Mouse (Mus musculus) liver, embryonic 14.5 days (tissue): ENCODE measurements at regions not wholly inside any gene's neighbourhood (a gene's known extent, or its start where the extent isn't known, plus 50 kb on each side); places are given as distances from the start of the nearest gene placed in this dataset.

Experiments
- ATAC-seq: fragments of 200-750 bp; cut with Nextera tagmentation; 2 replicates; pipeline ENCODE4 v1.8.0; 2017; ENCODE audit warnings: moderate number of reproducible peaks, mild to moderate bottlenecking, moderate library complexity; ENCODE audit not compliant: insufficient read depth
- DNase-seq, 3 experiments: peaks; one replicate each; pipeline ENCODE4 v3.0.0-alpha.2; 2012 to 2013; ENCODE audit warnings: low read depth in 3 of 3, low spot score in 3 of 3
- H3K27ac ChIP-seq: fragments of 300-500 bp; sonication (generic); 2 replicates; pipeline ENCODE4 v1.5.1; 2014; ENCODE audit warnings: moderate library complexity, mild to moderate bottlenecking, control low read depth, inconsistent platforms
- H3K27me3 ChIP-seq: fragments of 300-500 bp; sonication (generic); 2 replicates; pipeline ENCODE4 v1.6.1; 2014; ENCODE audit warnings: mild to moderate bottlenecking, low read length, moderate library complexity; ENCODE audit not compliant: control insufficient read depth, insufficient read depth
- H3K36me3 ChIP-seq: fragments of 300-500 bp; sonication (generic); replicated peaks from 2 replicates; pipeline ENCODE4 v1.6.1; 2014; ENCODE audit warnings: low read depth; ENCODE audit not compliant: control insufficient read depth, insufficient read depth
- H3K4me1 ChIP-seq, 2 experiments: fragments of 200-500 bp in 1 of 2; fragments of 300-500 bp in 1 of 2; sonication (generic) in 1 of 2; replicated peaks; 2 replicates each; pipeline ENCODE4 v1.6.1; 2012 to 2014; ENCODE audit warnings: antibody characterized with exemption in 1 of 2, inconsistent platforms in 1 of 2, low read length in 1 of 2; ENCODE audit not compliant: control insufficient read depth in 2 of 2, insufficient read depth in 2 of 2
- H3K4me2 ChIP-seq: fragments of 300-500 bp; sonication (generic); 2 replicates; pipeline ENCODE4 v1.6.1; 2014; ENCODE audit warnings: low read depth, mild to moderate bottlenecking, control low read depth, moderate library complexity
- H3K4me3 ChIP-seq, 2 experiments: fragments of 200-500 bp in 1 of 2; fragments of 300-500 bp in 1 of 2; sonication (generic) in 1 of 2; 2 replicates each; pipeline ENCODE4 v1.5.1; 2012 to 2014; ENCODE audit warnings: low read depth in 2 of 2, low read length in 2 of 2, mild to moderate bottlenecking in 2 of 2, control low read depth in 1 of 2, inconsistent platforms in 1 of 2, moderate library complexity in 1 of 2; ENCODE audit not compliant: insufficient read depth in 1 of 2
- H3K9ac ChIP-seq: fragments of 300-500 bp; sonication (generic); replicated peaks from 2 replicates; pipeline ENCODE4 v1.6.1; 2014; ENCODE audit warnings: mild to moderate bottlenecking, control low read depth, moderate library complexity
- H3K9me3 ChIP-seq: fragments of 300-500 bp; sonication (generic); 2 replicates; pipeline ENCODE4 v1.6.1; 2016; ENCODE audit warnings: low read length, mixed read lengths; ENCODE audit not compliant: control insufficient read depth
- CTCF ChIP-seq: IDR thresholded peaks from 2 replicates; pipeline ENCODE4 v1.5.1; 2016; ENCODE audit warnings: antibody characterized with exemption, low read depth, control low read depth
- EP300 ChIP-seq: IDR thresholded peaks from 2 replicates; pipeline ENCODE4 v1.6.1; 2016; ENCODE audit warnings: antibody characterized with exemption, low read depth
- WGBS: fragments of 180-500 bp; shearing (Covaris S2); extraction: QIAGEN DNeasy Blood & Tissue Kit; methylation state at CpG from one replicate; pipeline ENCODE4 v1.1.7; 2014; ENCODE audit not compliant: insufficient replicate concordance; 5-methylcytosine and 5-hydroxymethylcytosine counted together

DNA sequence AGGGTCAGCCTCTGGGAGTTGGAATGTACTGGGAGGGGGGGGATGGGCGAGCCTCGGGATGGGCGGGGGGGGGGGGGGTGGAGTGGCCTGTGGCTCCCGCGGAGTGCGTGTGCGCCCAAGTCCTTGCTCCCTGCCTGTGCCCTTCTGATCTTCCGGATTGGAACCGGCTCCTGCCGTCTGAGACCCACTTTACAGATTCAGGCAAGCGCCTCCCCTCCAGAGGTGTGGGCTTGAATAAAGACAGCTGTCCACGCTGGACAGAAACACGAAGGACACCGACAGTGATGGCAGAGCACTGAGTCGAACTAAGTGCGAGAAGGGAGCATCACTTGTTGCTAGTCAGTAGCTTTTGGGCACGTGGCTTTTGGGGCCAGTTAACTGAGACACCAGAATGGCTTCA lies 78.7 kb downstream of the Tbx3 start:
- H3K4me2 ChIP-seq: no peak overlapping the region

GRCm38 (mm10) chr5:119755782-119756181 lies 76.7 kb upstream of the Tbx5 start:
- H3K27ac ChIP-seq: no peak overlapping the region
- TF ChIP-seq CTCF (no peak), EP300 (no peak)
- WGBS: 57% methylated on average over 9 of the region's 9 CpGs
- no peaks in the 10 kb centered on the region for H3K9me3 ChIP-seq
- H3K4me1 ChIP-seq: no peaks in the 10 kb centered on the region
- H3K9ac ChIP-seq: no peak overlapping the region
- ATAC-seq (no peak), DNase-seq (no peak)
- no peaks in the 10 kb centered on the region for H3K36me3 ChIP-seq
- H3K27me3 ChIP-seq: no peaks in the 10 kb centered on the region
- no peak overlapping the region for H3K4me2 ChIP-seq
- H3K4me3 ChIP-seq: no peak overlapping the region

More for the DNA sequence above, 78.7 kb downstream of the Tbx3 start:
- ATAC-seq (no peak), DNase-seq (no peak)
- 20% methylated on average over 12 of the region's 17 CpGs for WGBS
- Histone ChIP-seq H3K36me3 (no peaks in the 10 kb centered on the region), H3K4me1 (no peaks in the 10 kb centered on the region), H3K27me3 (peaks cover 12% of the 10 kb centered on the region), H3K27ac (no peak overlapping the region), H3K9ac (no peak overlapping the region), H3K4me3 (no peak overlapping the region), H3K9me3 (no peaks in the 10 kb centered on the region)
- no peak for TF ChIP-seq CTCF
- TF ChIP-seq EP300: no peak

DNA sequence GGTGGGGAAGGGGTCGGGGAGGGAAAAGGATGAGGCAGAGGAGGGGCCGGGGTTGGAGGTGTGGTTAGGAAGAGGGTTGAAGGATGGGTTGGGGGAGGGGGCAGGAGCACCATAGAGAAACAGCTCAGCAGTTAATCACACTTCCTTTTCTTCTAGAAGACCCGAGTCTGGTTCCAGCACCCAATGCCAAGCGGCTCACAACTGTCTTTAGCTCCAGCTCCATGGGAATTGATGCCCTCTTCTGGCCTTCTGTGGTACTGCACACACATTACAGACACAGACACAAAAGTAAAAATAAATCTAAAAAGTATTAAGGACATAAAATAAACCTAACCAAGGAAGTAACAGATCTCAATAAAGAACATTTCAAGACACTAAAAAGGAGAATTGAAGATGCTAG lies 73.6 kb upstream of the Tbx5 start:
- TF ChIP-seq EP300 (no peak), CTCF (peak; percentile 27; the same call in 1 of the 2 replicates)
- Histone ChIP-seq H3K9ac (no peak overlapping the region), H3K9me3 (no peaks in the 10 kb centered on the region), H3K4me2 (no peak overlapping the region), H3K36me3 (no peaks in the 10 kb centered on the region), H3K4me3 (no peak overlapping the region), H3K4me1 (no peaks in the 10 kb centered on the region), H3K27ac (no peak overlapping the region), H3K27me3 (no peaks in the 10 kb centered on the region)
- DNase-seq (no peak), ATAC-seq (no peak)
- WGBS: 59% methylated on average over 4 of the region's 4 CpGs

DNA sequence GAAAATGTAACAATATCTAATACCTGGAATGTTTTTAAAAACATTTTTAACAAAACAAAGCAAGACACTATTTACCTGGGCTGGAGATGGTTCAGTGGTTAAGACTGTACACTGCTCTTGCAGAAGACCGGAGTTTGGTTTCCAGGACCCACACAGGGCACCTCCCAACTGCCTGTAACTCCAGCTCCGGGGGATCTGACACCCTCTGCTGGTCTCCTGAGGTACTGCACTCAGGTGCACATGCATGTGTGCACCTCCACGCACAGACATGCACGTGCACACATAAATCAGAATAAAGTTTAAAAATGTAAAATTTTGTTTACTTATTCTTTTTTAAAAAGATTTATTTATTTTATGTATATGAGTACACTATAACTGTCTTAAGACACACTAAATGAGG lies 70.4 kb upstream of the Tbx5 start:
- H3K9ac ChIP-seq: no peak overlapping the region
- no peaks in the 10 kb centered on the region for H3K36me3 ChIP-seq
- no peak overlapping the region for H3K4me2 ChIP-seq
- DNase-seq: no peak
- no peaks in the 10 kb centered on the region for H3K9me3 ChIP-seq
- no peak overlapping the region for H3K4me3 ChIP-seq
- 56% methylated on average over 4 of the region's 4 CpGs for WGBS
- ATAC-seq: no peak
- no peaks in the 10 kb centered on the region for H3K27me3 ChIP-seq
- TF ChIP-seq CTCF: peak; percentile 66
- TF ChIP-seq EP300: no peak
- no peaks in the 10 kb centered on the region for H3K4me1 ChIP-seq
- H3K27ac ChIP-seq: no peak overlapping the region

GRCm38 (mm10) chr5:119763337-119763736 lies 69.1 kb upstream of the Tbx5 start:
- Histone ChIP-seq H3K36me3 (no peaks in the 10 kb centered on the region), H3K27ac (no peak overlapping the region), H3K9me3 (no peaks in the 10 kb centered on the region), H3K9ac (no peak overlapping the region), H3K27me3 (no peaks in the 10 kb centered on the region), H3K4me1 (no peaks in the 10 kb centered on the region), H3K4me3 (no peak overlapping the region), H3K4me2 (no peak overlapping the region)
- ATAC-seq (no peak), DNase-seq (no peak)
- TF ChIP-seq CTCF: no peak
- TF ChIP-seq EP300: no peak
- 53% methylated on average over 7 of the region's 7 CpGs for WGBS

DNA sequence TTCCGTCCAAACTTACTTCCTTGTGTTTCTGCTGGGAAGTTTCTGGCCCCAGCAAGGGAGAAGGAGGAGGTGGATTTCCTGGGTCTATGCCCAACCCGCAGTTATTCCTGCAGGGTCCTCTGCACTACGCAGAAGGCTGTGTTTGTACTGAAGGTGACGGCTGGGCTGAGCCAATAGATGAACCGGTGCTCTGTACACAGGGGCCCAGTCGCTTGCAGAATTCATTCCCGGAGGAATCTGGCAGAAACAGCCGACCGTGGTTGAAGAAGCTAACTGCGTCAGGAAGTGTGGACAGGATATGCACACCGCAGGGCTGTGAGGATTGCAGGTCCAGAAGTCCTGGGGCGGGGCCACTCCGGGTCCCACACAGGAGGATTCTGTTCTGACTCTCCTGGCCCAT lies 66.1 kb upstream of the Tbx5 start:
- Histone ChIP-seq H3K27me3 (no peaks in the 10 kb centered on the region), H3K4me2 (no peak overlapping the region), H3K9ac (no peak overlapping the region), H3K4me1 (no peaks in the 10 kb centered on the region), H3K9me3 (no peaks in the 10 kb centered on the region), H3K36me3 (no peaks in the 10 kb centered on the region), H3K4me3 (no peak overlapping the region), H3K27ac (no peak overlapping the region)
- no peak for TF ChIP-seq EP300
- TF ChIP-seq CTCF: no peak
- ATAC-seq: no peak
- no peak for DNase-seq
- 13% methylated on average over 13 of the region's 13 CpGs for WGBS
